Mouse (Mus musculus) kidney, postnatal 0 days (tissue): ENCODE data around the gene Arhgap23. TPM values are rescaled to one million over a fixed set of nuclear protein-coding genes. Genes with fewer than 3 reads are reported as not detected.
A peak's percentile ranks its signal among the peaks of the same experiment; 100 is the strongest.

Source experiments
- ATAC-seq: fragments of 200-750 bp; cut with Nextera tagmentation; replicated peaks from 2 replicates; pipeline ENCODE4 v1.8.0; 2017; ENCODE audit warnings: low read depth, moderate number of reproducible peaks, moderate TSS enrichment, moderate library complexity; ENCODE audit not compliant: low FRiP score
- DNase-seq: peaks from one replicate; pipeline ENCODE4 v3.0.0-alpha.2; 2016; ENCODE audit warnings: low spot score
- H3K27ac ChIP-seq: fragments of 300-500 bp; sonication (generic); 2 replicates; pipeline ENCODE4 v1.5.1; 2014; ENCODE audit warnings: mild to moderate bottlenecking
- H3K27me3 ChIP-seq: fragments of 300-500 bp; sonication (generic); 2 replicates; pipeline ENCODE4 v1.6.1; 2014; ENCODE audit warnings: low read length, mixed read lengths; ENCODE audit not compliant: insufficient read depth
- H3K36me3 ChIP-seq: fragments of 300-500 bp; sonication (generic); 2 replicates; pipeline ENCODE4 v1.6.1; 2014; ENCODE audit warnings: low read length, mixed read lengths; ENCODE audit not compliant: insufficient read depth
- H3K4me1 ChIP-seq: fragments of 300-500 bp; sonication (generic); replicated peaks from 2 replicates; pipeline ENCODE4 v1.6.1; 2014; ENCODE audit warnings: antibody characterized with exemption, low read length, mixed read lengths; ENCODE audit not compliant: insufficient read depth
- H3K4me2 ChIP-seq: fragments of 300-500 bp; sonication (generic); 2 replicates; pipeline ENCODE4 v1.6.1; 2014; ENCODE audit warnings: mild to moderate bottlenecking, low read length, moderate library complexity, mixed read lengths
- H3K4me3 ChIP-seq: fragments of 300-500 bp; sonication (generic); replicated peaks from 2 replicates; pipeline ENCODE4 v1.5.1; 2014; ENCODE audit warnings: low read depth, low read length
- H3K9ac ChIP-seq: fragments of 300-500 bp; sonication (generic); 2 replicates; pipeline ENCODE4 v1.6.1; 2014; ENCODE audit warnings: low read depth, low read length
- H3K9me3 ChIP-seq: fragments of 300-500 bp; sonication (generic); replicated peaks from 2 replicates; pipeline ENCODE4 v1.6.1; 2016; ENCODE audit warnings: low read length, inconsistent platforms, mixed read lengths
- CTCF ChIP-seq: IDR thresholded peaks from 2 replicates; pipeline ENCODE4 v1.5.1; 2016; ENCODE audit warnings: antibody characterized with exemption, low read depth, mild to moderate bottlenecking, moderate library complexity
- WGBS: fragments of 180-500 bp; shearing (Covaris S2); extraction: QIAGEN DNeasy Blood & Tissue Kit; methylation state at CpG from one replicate; pipeline ENCODE4 v1.1.7; 2014; 5-methylcytosine and 5-hydroxymethylcytosine counted together
- polyA plus RNA-seq: library from polyadenylated mRNA; unstranded; fragments of >200 nt; fragmentation: Nextera tagmentation; extraction: Ambion mirVana; gene quantifications from 2 replicates; pipeline ENCODE4 v1.2.1, GENCODE M21; 2015

The Arhgap23 gene
- polyA plus RNA-seq, 1 experiment from 2014 or later = 5.7 TPM

- Histone ChIP-seq H3K27ac (peak overlapping the region; percentile 48; the same call in 1 of the 2 replicates), H3K36me3 (no peaks in the 10 kb centered on the region), H3K4me3 (no peak overlapping the region), H3K9ac (no peak overlapping the region), H3K27me3 (no peaks in the 10 kb centered on the region), H3K4me2 (no peak overlapping the region), H3K4me1 (peaks cover 9% of the 10 kb centered on the region), H3K9me3 (no peaks in the 10 kb centered on the region)
- peak; percentile 22; the same call in 1 of the 2 replicates for TF ChIP-seq CTCF
- ATAC-seq (no peak), DNase-seq (peak; percentile 71)
- WGBS = 11% methylated on average over 3 of the region's 3 CpGs
Measured at GRCm38 (mm10) chr11:97412117-97412516, 3.2 kb upstream of the Arhgap23 start.

GRCm38 (mm10) chr11:97412808-97413347 lies 2.5 kb upstream of the Arhgap23 start:
- Histone ChIP-seq H3K4me1 (peaks cover 9% of the 10 kb centered on the region; the same call in 1 of the 2 replicates), H3K4me3 (no peak overlapping the region), H3K27me3 (no peaks in the 10 kb centered on the region), H3K9me3 (no peaks in the 10 kb centered on the region), H3K27ac (peak overlapping the region; percentile 48), H3K4me2 (no peak overlapping the region; the same call in 1 of the 2 replicates), H3K9ac (no peak overlapping the region), H3K36me3 (no peaks in the 10 kb centered on the region)
- no peak for TF ChIP-seq CTCF
- no peak for ATAC-seq
- 42% methylated on average over 10 of the region's 10 CpGs for WGBS
- DNase-seq = no peak

- H3K27ac ChIP-seq = peak overlapping the region; percentile 74
- no peaks in the 10 kb centered on the region for H3K27me3 ChIP-seq
- DNase-seq = peak; percentile 44
- no peaks in the 10 kb centered on the region for H3K9me3 ChIP-seq
- H3K4me3 ChIP-seq = peak overlapping the region; percentile 75
- 2% methylated on average over 49 of the region's 49 CpGs for WGBS
- H3K36me3 ChIP-seq = no peaks in the 10 kb centered on the region
- H3K4me1 ChIP-seq = peaks cover 9% of the 10 kb centered on the region; the same call in 1 of the 2 replicates
- peak; percentile 17; the same call in 1 of the 2 replicates for TF ChIP-seq CTCF
- H3K4me2 ChIP-seq = peak overlapping the region; percentile 87
- peak; percentile 49 for ATAC-seq
- peak overlapping the region; percentile 83 for H3K9ac ChIP-seq
Measured at GRCm38 (mm10) chr11:97415712-97416636, 641 bp downstream of the Arhgap23 start.

- no peaks in the 10 kb centered on the region for H3K27me3 ChIP-seq
- ATAC-seq (no peak), DNase-seq (no peak)
- WGBS = 11% methylated on average over 5 of the region's 5 CpGs
- no peaks in the 10 kb centered on the region for H3K36me3 ChIP-seq
- H3K4me2 ChIP-seq = peak overlapping the region; percentile 87
- peaks cover 9% of the 10 kb centered on the region; the same call in 1 of the 2 replicates for H3K4me1 ChIP-seq
- no peaks in the 10 kb centered on the region for H3K9me3 ChIP-seq
- peak overlapping the region; percentile 75; the same call in 1 of the 2 replicates for H3K4me3 ChIP-seq
- TF ChIP-seq CTCF = no peak
- 0 out of 2 replicates have a peak overlapping the region, but pooled peaks have one; percentile 83 for H3K9ac ChIP-seq
- no peak overlapping the region for H3K27ac ChIP-seq
Measured at GRCm38 (mm10) chr11:97416637-97417035, 1.3 kb downstream of the Arhgap23 start.

- H3K9me3 ChIP-seq = no peaks in the 10 kb centered on the region
- DNase-seq (no peak), ATAC-seq (no peak)
Measured at GRCm38 (mm10) chr11:97418834-97419539, 3.7 kb downstream of the Arhgap23 start.

GRCm38 (mm10) chr11:97419540-97419900 lies 4.2 kb downstream of the Arhgap23 start:
- no peak overlapping the region for H3K4me2 ChIP-seq
- TF ChIP-seq CTCF = no peak
- H3K27me3 ChIP-seq = no peaks in the 10 kb centered on the region
- no peak overlapping the region for H3K27ac ChIP-seq
- no peak overlapping the region for H3K9ac ChIP-seq
- H3K4me3 ChIP-seq = no peak overlapping the region
- 70% methylated on average over 5 of the region's 5 CpGs for WGBS
- H3K4me1 ChIP-seq = peaks cover 7% of the 10 kb centered on the region
- no peaks in the 10 kb centered on the region for H3K36me3 ChIP-seq
- H3K9me3 ChIP-seq = no peaks in the 10 kb centered on the region
- DNase-seq (no peak), ATAC-seq (no peak)

More at GRCm38 (mm10) chr11:97418834-97419539, 3.7 kb downstream of the Arhgap23 start:
- Histone ChIP-seq H3K4me1 (peaks cover 7% of the 10 kb centered on the region), H3K4me3 (no peak overlapping the region), H3K27ac (no peak overlapping the region), H3K4me2 (no peak overlapping the region), H3K9ac (0 out of 2 replicates have a peak overlapping the region, but pooled peaks have one; percentile 6), H3K27me3 (no peaks in the 10 kb centered on the region), H3K36me3 (no peaks in the 10 kb centered on the region)
- TF ChIP-seq CTCF = no peak
- 78% methylated on average over 14 of the region's 14 CpGs for WGBS
